Mouse (Mus musculus): ENCODE results near the gene Nkd2.
A peak's percentile ranks its signal among the peaks of the same experiment; 100 is the strongest.

The Nkd2 gene

DNA sequence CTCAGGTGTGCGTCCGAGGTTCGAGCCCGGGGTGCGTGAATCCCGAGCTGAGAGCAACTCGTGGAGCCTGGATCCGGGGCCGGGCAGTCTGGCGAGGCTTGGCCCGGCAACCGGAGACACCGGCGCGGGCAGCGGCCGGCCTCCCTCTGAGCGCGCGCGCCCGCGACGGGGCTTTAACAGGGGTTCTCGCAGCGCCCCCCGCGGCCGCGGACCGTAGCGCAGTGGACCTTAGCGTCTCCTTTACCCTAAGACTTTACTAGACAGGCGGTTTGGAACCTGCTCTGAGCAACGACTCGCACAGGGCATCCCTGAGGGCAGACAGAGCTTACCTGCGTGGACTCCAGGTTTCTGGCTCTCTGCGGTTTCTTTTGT, at the start of gene Nkd2:
TSS of gene Nkd2 (minus strand) at position 167 of the 372 bp plus-strand sequence.
- peak; percentile 83 for DNase-seq (ENCODE audit: extremely low spot score)

- peak; percentile 18 for DNase-seq (ENCODE audit: extremely low spot score)
Measured at GRCm38 (mm10) chr13:73892493-73893178, 45.2 kb upstream of the Nkd2 start.

- DNase-seq (ENCODE audit: extremely low spot score) = peak; percentile 55
Measured at GRCm38 (mm10) chr13:73887415-73887874, 40.0 kb upstream of the Nkd2 start.

DNA sequence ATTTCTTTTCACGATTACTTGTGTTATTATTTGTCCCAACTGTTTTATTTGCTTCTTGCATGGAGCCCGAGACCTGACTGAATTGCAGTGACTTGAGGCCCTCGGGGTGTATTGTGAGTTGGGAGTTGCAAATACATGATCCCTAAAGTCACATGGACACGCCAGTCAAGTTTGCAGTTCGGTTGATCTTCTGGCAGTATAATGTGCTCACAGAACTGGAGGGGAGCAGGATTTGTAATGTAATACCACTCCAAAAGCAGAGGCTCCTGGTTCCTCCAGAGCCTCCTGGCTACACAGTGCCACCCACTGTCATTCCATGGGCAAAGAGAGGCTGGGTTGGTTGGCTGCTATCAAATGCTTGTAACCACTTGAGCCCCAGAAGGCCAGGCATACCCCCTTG, 39.2 kb upstream of the Nkd2 start:
- DNase-seq (ENCODE audit: extremely low spot score) = no peak

- DNase-seq (ENCODE audit: extremely low spot score) = no peak
Measured at GRCm38 (mm10) chr13:73886066-73886465, 38.6 kb upstream of the Nkd2 start.

- no peak for DNase-seq (ENCODE audit: extremely low spot score)
Measured at GRCm38 (mm10) chr13:73885656-73886055, 38.2 kb upstream of the Nkd2 start.

GRCm38 (mm10) chr13:73881347-73881746, 33.9 kb upstream of the Nkd2 start:
- no peak for DNase-seq (ENCODE audit: extremely low spot score)

DNA sequence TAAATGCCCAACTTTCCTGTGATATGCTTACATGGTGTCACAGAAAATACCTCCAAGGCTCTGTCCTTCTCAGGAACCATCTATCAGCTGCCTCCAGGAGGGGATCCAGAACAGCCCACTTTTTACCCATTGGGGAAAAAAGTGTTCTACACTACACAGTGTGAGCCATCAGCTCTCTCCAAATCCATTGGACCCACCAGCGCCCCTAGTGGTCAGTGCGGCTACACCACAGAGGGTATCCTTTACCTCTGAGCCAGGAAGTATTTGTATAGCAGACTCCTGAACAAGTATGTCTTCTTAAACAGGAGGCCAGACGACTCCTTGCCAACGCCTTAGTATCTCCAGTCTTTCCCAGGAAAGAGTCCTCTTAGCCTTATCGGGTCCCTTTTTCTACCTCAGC, 32.4 kb upstream of the Nkd2 start:
- no peak for DNase-seq (ENCODE audit: extremely low spot score)

DNA sequence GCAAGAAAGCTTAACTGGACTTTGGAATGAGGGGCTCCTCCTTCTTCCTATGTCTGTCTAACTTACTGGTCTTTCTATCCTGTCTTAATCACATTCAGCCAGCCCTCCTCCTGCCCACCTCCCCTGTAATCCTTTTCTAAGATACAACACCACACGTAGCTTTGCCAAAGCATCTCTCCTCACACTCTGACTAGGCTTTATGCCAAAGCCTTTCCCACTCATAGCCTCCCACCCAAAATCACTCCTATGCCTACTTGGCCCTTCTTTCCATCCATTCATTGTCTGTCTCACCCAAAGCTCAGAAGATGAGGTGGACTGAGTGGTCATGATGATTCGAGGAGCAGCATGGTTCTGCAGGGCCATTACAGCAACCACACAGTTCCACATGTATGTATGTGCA, 24.7 kb upstream of the Nkd2 start:
- DNase-seq (ENCODE audit: extremely low spot score) = no peak

DNA sequence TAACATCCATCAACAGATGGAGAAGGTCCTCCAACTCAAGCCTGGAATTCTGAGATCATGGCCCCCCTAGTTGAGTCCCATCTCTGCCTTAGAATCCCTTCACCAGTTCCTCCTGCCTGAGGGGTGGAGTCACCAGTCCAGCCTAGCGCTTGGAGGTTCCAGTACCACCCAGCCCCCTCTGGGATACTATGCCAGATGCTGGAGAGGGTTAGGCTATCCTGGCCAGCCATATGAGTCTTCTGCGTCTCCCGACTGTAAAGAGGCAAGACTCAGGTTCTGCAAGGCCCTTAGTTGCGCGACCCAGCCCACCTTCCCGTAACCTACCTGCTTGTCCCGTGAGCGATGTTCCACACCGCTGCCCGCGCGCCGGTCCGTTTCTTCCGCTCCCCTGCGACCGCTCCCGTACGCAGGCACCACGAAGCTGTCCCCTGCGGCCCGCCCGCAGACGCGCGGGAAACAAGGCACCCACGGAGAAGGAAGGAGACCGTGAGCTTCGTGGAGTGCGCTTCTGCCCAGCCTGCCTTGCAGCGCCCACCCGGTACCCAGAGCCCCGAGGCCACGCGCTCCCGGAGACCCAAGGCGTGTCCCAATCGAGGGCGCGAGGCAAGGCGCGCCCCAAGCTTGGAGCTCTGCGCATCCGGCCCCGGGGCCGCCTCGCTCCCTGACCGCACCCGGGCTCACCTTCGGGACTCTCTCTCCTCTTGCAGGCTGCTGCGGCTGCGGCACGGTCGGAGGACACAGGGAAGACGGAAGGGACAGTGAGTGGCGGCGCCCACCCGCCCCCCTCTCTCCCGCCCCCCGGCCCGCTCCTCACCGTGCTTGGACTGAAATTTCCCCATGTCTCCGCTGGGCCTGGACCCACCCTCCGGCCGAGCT, 604 bp downstream of the Nkd2 start:
- no peak for DNase-seq (ENCODE audit: extremely low spot score)

DNA sequence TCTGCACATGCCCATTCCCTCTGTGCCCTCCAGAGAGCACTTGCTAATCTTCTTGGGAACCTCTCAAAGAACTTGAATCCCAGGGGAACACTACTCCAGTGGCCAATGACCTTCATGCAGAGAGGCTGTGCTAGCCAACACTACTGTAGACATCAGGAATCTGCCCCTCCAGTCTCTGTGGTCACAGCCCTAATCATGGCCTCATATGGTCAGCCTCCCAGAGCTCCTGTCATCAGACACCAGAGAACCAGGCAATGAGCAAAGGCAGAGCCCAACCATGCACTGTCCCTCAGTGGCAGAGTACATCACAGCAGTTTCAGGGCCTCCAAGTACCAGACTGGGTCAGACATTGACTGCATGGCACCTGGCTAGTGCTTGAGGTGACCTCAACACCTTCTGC, 4.7 kb downstream of the Nkd2 start:
- DNase-seq (ENCODE audit: extremely low spot score) = no peak

- no peak for DNase-seq (ENCODE audit: extremely low spot score)
Measured at GRCm38 (mm10) chr13:73839740-73840139, 7.7 kb downstream of the Nkd2 start.

DNA sequence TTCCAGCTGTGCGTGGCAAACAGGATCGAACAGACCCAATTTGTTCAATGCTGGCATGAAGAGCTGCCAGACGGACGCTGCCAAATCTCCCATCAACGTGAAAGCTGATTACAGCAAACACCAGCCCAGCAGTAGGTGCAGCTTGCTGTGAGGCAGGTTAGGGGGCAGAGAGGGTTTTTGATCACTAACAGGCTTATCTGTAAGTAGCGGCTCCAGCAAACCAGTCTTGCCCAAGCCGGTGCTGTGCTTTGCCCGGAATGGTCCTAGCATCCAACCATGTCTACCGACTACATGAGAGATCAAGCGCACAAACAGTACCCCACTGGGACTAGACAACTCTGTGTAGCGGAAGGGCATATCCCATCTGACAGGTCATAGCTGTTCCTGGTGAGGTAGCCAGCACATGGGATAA, 8.3 kb downstream of the Nkd2 start:
- DNase-seq (ENCODE audit: extremely low spot score) = no peak

DNA sequence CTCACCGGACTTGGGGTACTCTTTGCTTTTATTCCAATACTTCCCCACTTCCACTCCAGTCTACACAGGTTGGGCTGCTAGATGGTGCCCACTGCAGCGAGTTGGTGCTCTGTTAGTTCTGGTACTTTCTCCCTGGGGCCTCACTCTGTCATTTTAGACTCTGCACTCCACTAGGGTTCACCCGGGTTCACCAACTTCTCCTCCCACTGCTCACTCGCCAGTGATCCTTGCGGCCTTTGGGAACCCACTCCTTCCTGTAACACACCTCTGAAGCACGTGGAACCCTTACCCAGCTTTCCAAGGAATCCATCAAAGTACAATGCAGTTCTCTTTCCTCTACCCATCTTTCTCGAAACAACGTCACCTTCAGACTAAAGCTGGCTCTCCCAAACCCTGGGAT, 9.7 kb downstream of the Nkd2 start:
- no peak for DNase-seq (ENCODE audit: extremely low spot score)

- DNase-seq (ENCODE audit: extremely low spot score) = no peak
Measured at GRCm38 (mm10) chr13:73836491-73836890, 10.9 kb downstream of the Nkd2 start.

DNA sequence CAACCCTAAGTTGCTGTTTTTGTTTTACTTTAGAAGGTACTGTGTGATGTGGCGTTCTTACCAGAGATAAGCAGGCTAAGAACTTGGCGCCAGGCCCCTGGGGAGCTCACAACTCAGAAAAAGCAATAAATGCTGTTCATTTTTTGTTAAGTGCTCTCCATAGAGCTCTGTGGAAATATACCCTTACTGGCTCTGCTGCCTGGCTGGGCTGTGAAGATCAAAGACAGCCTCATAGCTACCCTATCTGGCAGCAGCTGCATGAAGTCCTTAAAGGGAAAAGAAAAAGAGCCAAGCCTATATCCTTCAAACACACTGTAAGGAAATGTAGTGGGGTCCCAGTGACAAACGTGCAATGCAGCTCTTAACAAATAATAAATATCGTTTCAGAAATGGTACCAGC, 11.6 kb downstream of the Nkd2 start:
- no peak for DNase-seq (ENCODE audit: extremely low spot score)

DNA sequence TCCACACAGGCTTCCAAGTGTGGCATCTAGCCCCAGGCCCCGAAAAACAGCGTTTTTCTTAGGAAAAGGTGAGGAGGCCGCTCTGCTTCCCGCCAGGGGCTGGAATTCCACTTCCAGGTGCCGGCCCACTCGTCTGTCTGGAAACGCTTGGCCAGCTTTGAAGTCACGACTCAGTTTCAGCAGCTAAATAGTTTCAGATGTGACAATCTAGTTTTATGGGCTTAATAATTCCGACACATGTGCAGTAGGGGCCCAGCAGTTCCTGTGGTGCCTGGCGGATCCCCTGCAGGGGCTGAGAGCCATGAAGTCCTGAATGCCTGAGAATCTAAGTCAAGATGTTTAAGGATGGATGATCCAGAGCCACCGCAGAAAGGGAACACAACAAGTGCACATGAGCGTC, 13.6 kb downstream of the Nkd2 start:
- peak; percentile 37 for DNase-seq (ENCODE audit: extremely low spot score)

- DNase-seq (ENCODE audit: extremely low spot score) = peak; percentile 72
Measured at GRCm38 (mm10) chr13:73831486-73831885, 15.9 kb downstream of the Nkd2 start.

DNA sequence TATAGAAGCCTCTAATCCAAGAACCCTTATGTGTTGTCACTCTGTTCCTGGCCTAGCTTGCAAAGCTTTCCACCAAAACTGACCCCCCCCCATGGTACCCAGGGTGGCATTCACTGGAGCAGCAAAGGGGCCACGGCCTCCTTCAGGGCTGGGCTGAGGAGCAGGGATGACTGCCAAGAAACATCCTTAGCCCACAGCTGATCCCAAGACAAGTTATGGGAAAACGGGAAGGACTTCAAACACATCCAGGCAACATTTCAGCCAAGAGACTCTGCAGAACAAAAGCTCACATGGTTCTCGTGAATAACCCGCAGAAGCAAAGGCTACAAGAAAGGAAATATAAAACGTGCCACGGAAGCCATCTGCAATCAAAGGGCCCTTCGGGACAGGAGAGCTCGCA, 20.2 kb downstream of the Nkd2 start:
- no peak for DNase-seq (ENCODE audit: extremely low spot score)

- no peak for DNase-seq (ENCODE audit: extremely low spot score)
Measured at GRCm38 (mm10) chr13:73823711-73824110, 23.7 kb downstream of the Nkd2 start.

GRCm38 (mm10) chr13:73822187-73822800, 25.1 kb downstream of the Nkd2 start:
- peak; percentile 45 for DNase-seq (ENCODE audit: extremely low spot score)

- no peak for DNase-seq (ENCODE audit: extremely low spot score)
Measured at GRCm38 (mm10) chr13:73821251-73821650, 26.2 kb downstream of the Nkd2 start.

GRCm38 (mm10) chr13:73818921-73819320, 28.5 kb downstream of the Nkd2 start:
- no peak for DNase-seq (ENCODE audit: extremely low spot score)

Measured in embryo, embryonic 9.5 days (tissue).